Mouse (Mus musculus): ENCODE measurements around the gene Frmd8.

DNA sequence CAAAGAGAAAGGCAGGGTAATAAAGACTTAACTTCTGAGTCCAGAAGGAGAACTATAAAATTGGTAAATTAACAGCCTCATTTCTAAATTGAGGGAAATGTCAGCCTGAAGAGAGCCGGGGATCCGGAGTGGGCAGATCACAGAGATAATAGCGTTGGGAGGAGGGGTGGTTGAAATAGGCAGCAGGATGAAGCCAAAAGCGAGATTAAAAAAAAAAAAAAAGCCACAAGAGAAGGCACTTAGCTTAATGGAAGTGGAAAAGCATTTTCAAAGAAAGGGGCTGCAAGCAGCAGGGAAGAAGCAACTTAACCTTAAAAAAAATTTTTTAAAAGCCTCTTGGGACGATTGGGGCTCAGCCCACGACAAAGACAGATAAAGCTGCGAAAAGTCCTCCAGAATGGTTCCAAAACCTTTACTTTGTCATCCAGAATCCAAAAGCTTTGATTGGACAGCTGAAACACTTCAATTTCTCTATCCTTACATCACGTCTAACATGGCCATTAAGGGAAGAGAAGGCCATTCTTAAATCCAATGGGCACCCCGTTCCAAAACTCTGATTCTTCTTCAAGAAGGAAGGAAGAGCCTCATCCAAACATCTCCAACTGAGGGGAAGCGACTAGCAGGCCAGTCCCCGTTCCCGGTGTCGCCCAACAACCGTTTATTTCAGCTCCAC is 36.5 kb upstream of the Frmd8 start:
- no peak for TF ChIP-seq CTCF (conservative IDR thresholded peaks at IDR 0.05; ENCODE audit: insufficient read depth, insufficient read length, low read depth, low read length)
- TF ChIP-seq POLR2A (IDR thresholded peaks at IDR 0.05; ENCODE audit: low read depth, low read length): no peak

Data from kidney, adult 2 months (tissue).